Mouse (Mus musculus) left cerebral cortex, adult 11 months (tissue): Measurements from ENCODE around the gene Adamts15.

Experiments
- DNase-seq: peaks from one replicate; pipeline ENCODE4 v3.0.0; 2022; ENCODE audit warnings: low spot score

Adamts15 gene

DNA sequence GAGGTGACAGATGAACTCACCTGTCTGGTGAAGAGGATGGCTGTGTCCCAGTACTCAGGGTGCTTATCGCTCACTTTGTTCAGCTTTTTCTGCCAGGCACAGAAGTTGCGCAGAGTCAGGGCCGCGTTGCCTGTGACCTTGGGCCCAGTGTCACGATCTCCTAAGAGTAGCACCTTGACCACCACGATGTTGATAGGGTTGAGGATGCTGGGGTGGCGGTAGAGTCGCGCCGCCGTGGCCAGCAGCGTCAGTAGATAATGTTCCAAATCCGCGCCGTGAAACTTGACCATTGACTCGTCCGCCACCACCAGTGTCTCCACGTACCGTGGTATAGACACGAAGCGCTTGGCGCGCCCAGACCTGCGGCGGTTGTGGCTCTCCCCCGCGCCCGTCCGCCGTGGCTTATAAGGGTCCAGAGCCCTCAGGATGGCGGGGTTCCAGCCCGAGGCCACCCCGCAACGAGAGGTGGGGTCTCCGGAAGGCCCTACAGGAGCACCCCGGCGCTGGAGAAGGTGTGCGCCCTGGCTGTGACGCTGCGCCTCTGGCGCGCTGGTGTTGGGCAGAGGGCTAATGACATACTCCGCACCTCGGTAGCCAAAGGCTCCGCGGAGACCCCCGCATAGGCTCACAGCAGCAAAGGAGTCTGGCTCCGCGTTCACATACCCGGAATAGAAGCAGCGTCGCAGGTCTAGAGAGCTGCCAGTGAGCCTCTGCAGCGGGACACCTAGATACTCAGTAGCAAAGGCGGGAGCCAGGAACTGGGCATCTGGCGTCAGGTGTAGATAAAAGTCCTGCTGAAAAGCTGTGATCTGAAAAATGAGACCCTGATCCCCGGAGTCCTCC, 770 bp downstream of the Adamts15 start:
- DNase-seq: no peak

GRCm38 (mm10) chr9:30920736-30921135, 1.5 kb downstream of the Adamts15 start:
- DNase-seq: no peak

DNA sequence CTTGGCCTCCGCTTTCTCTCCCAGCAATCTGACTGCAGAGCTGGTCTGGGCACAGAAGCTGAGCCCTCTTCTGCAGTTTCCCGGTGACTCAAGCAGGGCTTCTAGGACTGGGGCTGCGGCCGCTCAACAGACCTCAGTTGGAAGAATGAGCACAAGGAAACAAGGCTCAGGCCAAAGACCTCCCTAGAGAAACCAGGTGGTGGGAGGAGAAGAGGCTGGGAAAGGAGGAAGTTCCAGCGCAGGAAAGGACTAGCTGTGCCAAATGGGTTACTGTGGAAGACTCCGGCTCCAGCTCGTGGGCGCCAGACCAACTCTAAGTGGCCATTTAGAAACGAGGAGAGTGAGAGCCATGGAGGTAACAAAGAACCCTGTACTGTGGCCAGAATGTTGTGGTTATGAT, 2.6 kb downstream of the Adamts15 start:
- DNase-seq: no peak

DNA sequence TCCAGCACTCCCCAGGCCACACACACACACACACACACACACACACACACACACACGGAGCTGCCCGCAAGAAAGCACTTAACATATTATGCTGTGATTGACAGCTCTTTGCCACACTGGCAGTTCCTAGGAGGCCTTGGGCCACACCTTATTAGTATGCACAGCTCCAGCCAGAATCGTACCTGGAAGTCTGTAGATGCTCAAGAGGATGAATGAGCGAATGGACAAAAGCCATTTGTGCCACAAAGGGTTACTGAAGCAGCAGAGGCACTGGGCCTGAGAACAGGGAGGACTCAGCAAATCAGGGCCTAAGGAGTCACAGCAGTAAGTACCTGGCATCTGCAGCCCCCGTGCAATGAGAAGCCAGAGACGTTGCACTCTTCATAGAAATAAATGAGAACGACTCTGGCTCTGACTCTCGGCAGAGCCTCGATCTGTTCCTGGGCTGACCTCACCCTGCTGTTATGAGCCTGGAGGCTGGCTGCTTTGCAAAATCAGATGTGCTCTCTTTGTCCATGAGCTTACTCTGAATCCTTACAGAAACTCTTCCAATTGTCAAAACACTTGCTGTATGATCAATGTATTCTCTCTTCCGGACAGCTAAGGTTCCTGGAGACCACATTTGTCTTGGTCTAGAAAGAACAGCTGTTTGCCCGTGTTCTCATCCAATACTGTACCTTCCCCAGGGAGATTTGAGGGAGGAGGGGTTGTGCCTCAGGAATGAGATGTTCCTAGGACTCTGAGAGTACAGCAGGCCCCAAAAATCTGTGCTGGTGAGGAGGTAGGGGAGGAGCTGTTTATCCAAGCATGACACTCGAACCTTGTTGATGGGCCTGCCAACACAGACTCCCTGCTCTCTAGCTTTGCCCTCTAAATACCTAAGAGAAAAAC, 3.5 kb downstream of the Adamts15 start:
- DNase-seq: no peak

- DNase-seq: no peak
Measured at GRCm38 (mm10) chr9:30916266-30916968, 5.8 kb downstream of the Adamts15 start.

DNA sequence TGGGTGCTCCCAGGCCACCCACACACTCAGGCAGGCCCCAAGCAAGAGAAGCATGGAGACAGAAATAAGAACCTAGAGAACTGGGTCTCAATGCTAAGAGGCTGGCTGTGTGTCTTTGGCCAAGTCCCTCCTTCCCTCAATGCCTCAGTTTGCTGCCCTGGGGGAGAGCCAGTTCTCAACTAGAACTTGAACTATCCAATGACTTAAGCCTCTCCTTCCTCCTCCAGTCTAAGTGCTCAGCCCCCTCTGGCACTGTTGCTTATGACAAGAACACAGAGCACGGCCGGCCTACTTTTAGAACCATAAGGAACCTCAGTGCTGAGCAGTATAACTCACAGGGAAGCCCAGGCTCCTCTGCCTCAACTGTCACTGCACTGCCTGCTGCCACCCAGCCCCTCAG, 8.0 kb downstream of the Adamts15 start:
- DNase-seq: no peak

- DNase-seq: no peak
Measured at GRCm38 (mm10) chr9:30913429-30913828, 8.8 kb downstream of the Adamts15 start.

DNA sequence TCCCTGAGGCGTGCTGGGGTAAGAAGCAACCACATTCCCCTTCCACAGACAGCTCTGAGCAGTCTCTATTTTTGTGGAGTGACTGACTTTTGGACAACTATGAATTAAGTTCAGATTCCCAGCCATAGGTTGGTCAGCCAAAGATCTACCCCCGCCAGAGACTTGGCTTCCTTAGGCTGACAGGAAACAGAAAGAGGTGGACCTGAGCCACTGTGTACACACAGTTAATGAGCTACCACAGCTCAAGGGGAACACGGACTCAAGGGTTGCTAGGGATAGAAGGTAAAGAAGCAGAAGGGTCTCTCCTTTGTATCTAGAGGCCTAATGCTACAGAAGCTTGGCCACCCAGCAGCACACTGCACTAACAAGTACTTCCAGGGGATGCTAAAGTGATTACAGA, 10.1 kb downstream of the Adamts15 start:
- DNase-seq: no peak

- no peak for DNase-seq
Measured at GRCm38 (mm10) chr9:30910491-30910890, 11.8 kb downstream of the Adamts15 start.

GRCm38 (mm10) chr9:30908973-30909372, 13.3 kb downstream of the Adamts15 start:
- DNase-seq: no peak

GRCm38 (mm10) chr9:30908296-30908690, 14.0 kb downstream of the Adamts15 start:
- DNase-seq: no peak

GRCm38 (mm10) chr9:30907677-30908295, 14.5 kb downstream of the Adamts15 start:
- DNase-seq: no peak

DNA sequence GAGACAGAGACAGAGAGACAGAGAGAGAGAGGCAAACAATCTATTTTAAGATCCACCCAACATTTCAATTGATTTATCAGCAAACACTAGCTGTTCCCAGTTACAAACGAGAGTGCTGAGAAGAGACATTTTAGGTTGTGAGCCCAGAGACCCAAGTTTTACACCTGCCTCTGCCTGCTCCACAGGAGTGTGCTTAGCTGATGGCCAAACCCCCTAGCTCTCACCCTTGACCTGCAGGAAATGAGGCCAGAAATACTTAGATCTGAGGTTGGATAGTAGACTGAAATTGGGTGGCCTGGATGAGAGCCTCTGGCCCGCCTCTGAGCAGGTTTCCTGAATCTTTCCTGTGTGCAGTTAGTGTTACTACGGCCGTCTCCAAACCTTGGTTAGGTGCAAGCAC, 15.8 kb downstream of the Adamts15 start:
- no peak for DNase-seq

DNA sequence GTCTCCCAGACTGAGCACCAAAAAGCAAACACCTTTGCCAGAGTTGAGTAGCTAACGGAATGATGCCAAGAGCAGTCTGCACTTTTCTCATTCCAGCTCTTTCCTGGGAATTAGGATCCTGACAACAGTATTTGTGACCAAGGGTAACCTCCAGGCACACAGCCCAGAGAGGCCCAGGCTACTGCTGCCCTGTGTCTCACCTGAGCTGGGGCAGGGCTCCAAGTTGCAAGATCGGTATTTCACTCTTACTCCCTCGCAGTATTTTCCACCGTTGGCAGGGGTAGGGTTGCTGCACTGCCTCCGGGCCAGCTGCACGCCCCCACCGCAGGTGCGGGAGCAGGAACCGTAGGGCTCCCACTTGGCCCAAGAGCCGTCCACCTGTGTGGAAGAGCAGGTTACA, 16.4 kb downstream of the Adamts15 start:
- DNase-seq: no peak

DNA sequence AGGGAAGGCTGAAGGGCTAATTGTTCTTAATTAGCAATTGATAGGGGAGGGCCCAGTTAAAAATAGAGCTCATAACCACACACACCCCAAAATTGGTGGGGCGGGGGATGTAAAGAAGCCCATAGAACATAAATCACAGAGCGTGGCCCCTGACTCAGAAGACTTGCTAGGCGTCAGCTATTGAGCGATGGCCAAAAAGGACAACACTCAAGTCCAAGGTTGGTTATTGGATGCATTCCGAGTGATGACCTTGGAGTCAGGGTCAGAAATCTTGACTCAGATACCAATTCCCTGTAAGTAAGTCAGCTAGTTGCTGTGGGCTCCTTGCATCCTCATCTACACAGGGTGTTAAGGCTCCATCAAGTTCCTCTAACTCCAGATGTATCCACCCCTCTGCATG, 19.0 kb downstream of the Adamts15 start:
- DNase-seq: no peak

DNA sequence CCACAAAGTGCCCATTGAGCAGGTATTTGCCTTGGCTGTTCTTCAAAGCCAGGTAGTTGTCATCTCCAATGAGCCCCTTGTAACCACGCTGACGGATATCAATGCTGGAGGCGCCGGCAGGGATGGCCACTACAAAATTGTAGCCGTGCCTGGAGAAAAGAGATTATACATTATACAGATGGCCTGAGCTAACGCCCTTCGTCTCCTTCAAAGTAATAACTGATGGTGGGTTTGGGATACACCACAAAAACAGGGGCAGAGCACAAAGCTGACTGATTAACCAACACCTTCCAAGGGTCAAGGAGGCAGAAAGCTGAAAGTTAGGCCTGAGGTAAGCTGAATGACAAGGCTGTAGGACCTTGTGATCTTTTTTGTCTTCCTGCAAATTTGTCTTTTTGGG, 19.6 kb downstream of the Adamts15 start:
- no peak for DNase-seq

DNA sequence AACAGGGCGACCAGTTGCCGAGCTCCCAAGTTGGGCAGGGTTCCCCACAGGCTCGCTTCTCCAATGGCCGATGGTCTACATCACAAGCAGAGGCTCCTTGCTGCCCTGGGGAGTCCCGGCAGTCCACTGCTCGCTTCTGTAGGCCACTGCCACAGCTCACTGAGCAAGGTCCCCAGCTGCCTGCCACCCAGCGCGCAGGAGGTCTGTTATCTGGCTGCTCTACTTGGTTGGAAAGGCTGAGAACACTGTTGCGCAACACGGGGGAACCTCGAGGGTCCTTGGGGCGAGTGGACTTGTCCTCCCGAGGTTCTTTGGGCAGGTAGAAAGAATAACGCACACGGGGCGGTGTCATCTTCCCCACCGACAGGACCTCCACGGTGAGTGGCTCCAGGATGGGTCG, 20.1 kb downstream of the Adamts15 start:
- DNase-seq: no peak

DNA sequence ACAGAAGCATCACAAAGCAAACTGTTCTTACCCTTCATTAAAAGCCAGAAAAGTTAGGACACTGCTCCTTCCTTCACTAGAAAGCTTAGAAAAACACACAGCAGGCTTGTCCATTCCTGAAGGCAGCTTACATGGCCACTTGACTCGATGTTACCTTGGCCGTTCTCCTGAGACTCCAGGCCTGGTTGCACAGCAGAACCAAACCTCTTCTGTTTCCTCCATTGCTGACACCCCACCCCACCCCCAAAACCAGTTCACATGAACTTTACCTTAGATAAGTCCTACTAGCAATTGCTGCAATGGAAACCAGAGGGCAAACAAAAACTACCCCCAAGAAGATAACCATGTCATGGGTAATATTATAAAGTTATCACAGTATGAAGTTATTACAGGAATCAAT, 25.1 kb downstream of the Adamts15 start:
- DNase-seq: no peak

DNA sequence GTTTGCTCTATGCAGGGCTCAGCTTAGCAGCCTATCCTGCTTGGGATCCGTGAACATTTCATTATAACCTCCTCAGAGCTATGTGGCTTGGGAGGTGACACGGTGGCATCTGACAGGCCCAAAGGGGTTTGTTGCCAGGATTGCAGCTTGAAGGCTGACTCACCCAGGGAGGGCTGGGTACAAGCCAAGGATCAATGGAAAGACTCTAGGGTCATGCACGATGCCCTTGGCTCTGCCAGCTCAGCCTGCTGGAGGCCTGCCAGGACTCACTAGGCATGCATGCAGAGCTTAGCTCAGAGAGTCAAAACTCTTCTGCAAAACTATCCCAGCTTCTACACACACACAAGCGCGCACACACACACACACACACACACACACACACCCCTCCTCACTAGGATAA, 25.5 kb downstream of the Adamts15 start:
- DNase-seq: peak; percentile 34

GRCm38 (mm10) chr9:30895618-30896017, 26.6 kb downstream of the Adamts15 start:
- no peak for DNase-seq

GRCm38 (mm10) chr9:30886276-30886675, 36.0 kb downstream of the Adamts15 start:
- no peak for DNase-seq

DNA sequence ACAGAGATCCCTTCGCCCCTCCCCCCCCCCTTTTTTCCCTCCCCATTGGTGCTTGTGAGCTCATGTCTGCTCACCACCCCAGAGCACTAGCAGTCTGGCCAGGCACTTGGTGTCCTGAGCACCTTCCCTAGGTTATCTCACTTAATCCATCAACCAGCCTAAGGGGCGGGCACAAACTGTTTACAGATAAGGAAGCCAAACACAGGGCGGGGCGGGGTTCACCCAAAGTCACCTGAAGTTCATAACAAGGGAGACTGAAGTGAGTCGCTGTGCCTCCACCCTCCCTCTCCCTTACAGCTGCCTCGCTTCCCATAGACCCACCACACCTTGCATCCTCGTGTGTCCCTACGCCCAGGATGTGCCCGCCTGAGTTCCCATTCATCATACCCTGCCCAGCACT, 41.7 kb downstream of the Adamts15 start:
- DNase-seq: no peak
